Mouse (Mus musculus) myocyte (in vitro differentiated cells): ENCODE results near the gene Bicdl1.

Experiments used
- E2F4 ChIP-seq: IDR thresholded peaks from one replicate; pipeline ENCODE4 v1.6.1; 2011; ENCODE audit warnings: mild to moderate bottlenecking, control low read depth, moderate library complexity; ENCODE audit not compliant: insufficient read depth
- MAX ChIP-seq: IDR thresholded peaks from one replicate; pipeline ENCODE4 v1.6.1; 2011; ENCODE audit warnings: low read depth, mild to moderate bottlenecking, control low read depth
- MYOD1 ChIP-seq, 3 experiments: IDR thresholded peaks; one replicate each; pipeline ENCODE4 v1.6.1; 2011; ENCODE audit warnings: control low read depth in 2 of 3, low read depth in 2 of 3, mild to moderate bottlenecking in 2 of 3, moderate library complexity in 1 of 3; ENCODE audit not compliant: insufficient read length in 2 of 3, control insufficient read depth in 1 of 3
- MYOG ChIP-seq, 3 experiments: IDR thresholded peaks; one replicate each; pipeline ENCODE4 v1.6.1; 2011; ENCODE audit warnings: control low read depth in 2 of 3, low read depth in 2 of 3, mild to moderate bottlenecking in 2 of 3; ENCODE audit not compliant: insufficient read length in 2 of 3, control insufficient read depth in 1 of 3, insufficient read depth in 1 of 3
- POLR2A ChIP-seq: IDR thresholded peaks from one replicate; pipeline ENCODE4 v1.6.1; 2011; ENCODE audit warnings: low read depth, mild to moderate bottlenecking, control low read depth, moderate library complexity; ENCODE audit not compliant: insufficient read length
- POLR2AphosphoS2 ChIP-seq: IDR thresholded peaks from one replicate; pipeline ENCODE4 v1.6.1; 2011; ENCODE audit warnings: low read depth, control low read depth; ENCODE audit not compliant: insufficient read length
- REST ChIP-seq: IDR thresholded peaks from one replicate; pipeline ENCODE4 v1.6.1; 2011; ENCODE audit warnings: mild to moderate bottlenecking, control low read depth, moderate library complexity; ENCODE audit not compliant: insufficient read depth, insufficient read length
- SRF ChIP-seq: IDR thresholded peaks from one replicate; pipeline ENCODE4 v1.6.1; 2011; ENCODE audit warnings: low read depth; ENCODE audit not compliant: control insufficient read depth, insufficient read length
- TCF12 ChIP-seq: IDR thresholded peaks from one replicate; pipeline ENCODE4 v1.6.1; 2011; ENCODE audit warnings: mild to moderate bottlenecking, control low read depth; ENCODE audit not compliant: poor library complexity, insufficient read depth, severe bottlenecking
- USF1 ChIP-seq: IDR thresholded peaks from one replicate; pipeline ENCODE4 v1.6.1; 2011; ENCODE audit warnings: low read depth, mild to moderate bottlenecking, control low read depth, moderate library complexity

- TF ChIP-seq MYOD1 (IDR thresholded peaks at IDR 0.05; ENCODE audit: control insufficient read depth in 1 of 3, insufficient read length in 2 of 3, low read depth in 2 of 3) (no peak), USF1 (no peak), POLR2A (no peak), MAX (no peak), TCF12 (no peak), MYOG (IDR thresholded peaks at IDR 0.05; ENCODE audit: control insufficient read depth in 1 of 3, insufficient read depth in 1 of 3, insufficient read length in 2 of 3, low read depth in 2 of 3) (no peak), E2F4 (no peak), POLR2AphosphoS2 (no peak), REST (no peak), SRF (no peak)
Measured at GRCm38 (mm10) chr5:115748316-115748715, 16.9 kb upstream of the Bicdl1 start.
